In genomic region chr5:123133083-123133783, GRCm38 (mm10) we compare ENCODE assay signal across 8 mouse cellular contexts. TPM values are rescaled to one million over a fixed set of nuclear protein-coding genes. Genes with fewer than 3 reads are reported as not detected.
DNase-seq lines count a peak whose midpoint lies in the region; ATAC-seq and TF ChIP-seq lines count a peak whose summit lies in the region.

No protein-coding gene starts in this region.

- peak overlapping the region; percentile 86 for H3K4me2 ChIP-seq in heart, embryonic 13.5 days
- H3K4me2 ChIP-seq in liver, embryonic 15.5 days: peak overlapping the region; percentile 99
- peak overlapping the region; percentile 100 for H3K4me2 ChIP-seq in neural tube, embryonic 11.5 days (ENCODE audit: low read depth)
- peak overlapping the region; percentile 69; the same call in 1 of the 2 replicates for H3K4me2 ChIP-seq in stomach, postnatal 0 days (replicated peaks; ENCODE audit: low read depth)

- peak; percentile 27; the same call in 1 of the 2 replicates for ATAC-seq in erythroid progenitor cell, adult 5-6 weeks (replicated peaks; ENCODE audit: low FRiP score, poor library complexity, severe bottlenecking)
- no peak for ATAC-seq in heart, embryonic 13.5 days (ENCODE audit: extremely low read depth, insufficient number of reproducible peaks, low FRiP score, low TSS enrichment)
- no peak for ATAC-seq in liver, embryonic 15.5 days (ENCODE audit: insufficient read depth)
- no peak for ATAC-seq in neural tube, embryonic 11.5 days (ENCODE audit: insufficient read depth, low FRiP score, low TSS enrichment)
- ATAC-seq in stomach, postnatal 0 days (ENCODE audit: low FRiP score, low TSS enrichment): no peak

- no peaks in the 10 kb centered on the region for H3K27me3 ChIP-seq in heart, embryonic 13.5 days (replicated peaks)
- peaks cover 18% of the 10 kb centered on the region for H3K27me3 ChIP-seq in liver, embryonic 15.5 days
- H3K27me3 ChIP-seq in neural tube, embryonic 11.5 days (ENCODE audit: control insufficient read depth, insufficient read depth, low read length): no peaks in the 10 kb centered on the region
- H3K27me3 ChIP-seq in stomach, postnatal 0 days (ENCODE audit: control insufficient read depth, insufficient read depth, low read length): no peaks in the 10 kb centered on the region

- H3K36me3 ChIP-seq in heart, embryonic 13.5 days: peaks cover 15% of the 10 kb centered on the region
- H3K36me3 ChIP-seq in liver, embryonic 15.5 days (replicated peaks): peaks cover 26% of the 10 kb centered on the region
- peaks cover 4% of the 10 kb centered on the region for H3K36me3 ChIP-seq in neural tube, embryonic 11.5 days (ENCODE audit: control insufficient read depth, insufficient read depth, low read length)
- H3K36me3 ChIP-seq in stomach, postnatal 0 days (ENCODE audit: control insufficient read depth, insufficient read depth, low read length): 0 out of 2 replicates have a peak, but pooled peaks cover 2% of the 10 kb centered on the region

- WGBS in heart, embryonic 13.5 days: 15% methylated on average over 18 of the region's 18 CpGs
- 17% methylated on average over 18 of the region's 18 CpGs for WGBS in liver, embryonic 15.5 days (ENCODE audit: insufficient replicate concordance)
- WGBS in neural tube, embryonic 11.5 days: 20% methylated on average over 18 of the region's 18 CpGs
- 16% methylated on average over 18 of the region's 18 CpGs for WGBS in stomach, postnatal 0 days

- H3K9ac ChIP-seq in heart, embryonic 13.5 days: peak overlapping the region; percentile 100
- 0 out of 2 replicates have a peak overlapping the region, but pooled peaks have one; percentile 71 for H3K9ac ChIP-seq in liver, embryonic 15.5 days
- no peak overlapping the region for H3K9ac ChIP-seq in neural tube, embryonic 11.5 days (ENCODE audit: low read length)
- no peak overlapping the region for H3K9ac ChIP-seq in stomach, postnatal 0 days (ENCODE audit: low read length)

- H3K27ac ChIP-seq in heart, embryonic 13.5 days (replicated peaks): peak overlapping the region; percentile 100
- peak overlapping the region; percentile 84 for H3K27ac ChIP-seq in liver, embryonic 15.5 days (replicated peaks)
- H3K27ac ChIP-seq in neural tube, embryonic 11.5 days (ENCODE audit: low read depth, low read length): peak overlapping the region; percentile 0; the same call in 1 of the 2 replicates
- H3K27ac ChIP-seq in stomach, postnatal 0 days (replicated peaks): peak overlapping the region; percentile 100

- peak; percentile 99 for TF ChIP-seq CTCF in brain, embryonic 14.5 days (IDR thresholded peaks at IDR 0.05; ENCODE audit: borderline replicate concordance, extremely low read depth, insufficient read depth, insufficient read length)
- peak; percentile 99 for TF ChIP-seq CTCF in stomach, postnatal 0 days (IDR thresholded peaks at IDR 0.05; ENCODE audit: low read depth)

- no peak for TF ChIP-seq POLR2A in brain, embryonic 14.5 days (IDR thresholded peaks at IDR 0.05; ENCODE audit: borderline replicate concordance, extremely low read depth, insufficient read depth, insufficient read length, poor library complexity, severe bottlenecking)

- no peaks in the 10 kb centered on the region for H3K9me3 ChIP-seq in heart, embryonic 13.5 days
- H3K9me3 ChIP-seq in liver, embryonic 15.5 days (replicated peaks): no peaks in the 10 kb centered on the region
- H3K9me3 ChIP-seq in neural tube, embryonic 11.5 days (ENCODE audit: control insufficient read depth, low read length): no peaks in the 10 kb centered on the region
- H3K9me3 ChIP-seq in stomach, postnatal 0 days (ENCODE audit: control insufficient read depth, low read length): no peaks in the 10 kb centered on the region

- no peak for TF ChIP-seq EP300 in stomach, postnatal 0 days (optimal IDR thresholded peaks at IDR 0.05)

- H3K4me3 ChIP-seq in heart, embryonic 13.5 days: peak overlapping the region; percentile 96
- peak overlapping the region; percentile 60 for H3K4me3 ChIP-seq in liver, embryonic 15.5 days (replicated peaks)
- H3K4me3 ChIP-seq in neural tube, embryonic 11.5 days (ENCODE audit: low read depth, low read length): no peak overlapping the region; the same call in 1 of the 2 replicates
- no peak overlapping the region for H3K4me3 ChIP-seq in stomach, postnatal 0 days (ENCODE audit: low read depth, low read length)

- H3K4me1 ChIP-seq in heart, embryonic 13.5 days: peaks cover 76% of the 10 kb centered on the region
- peaks cover 88% of the 10 kb centered on the region for H3K4me1 ChIP-seq in liver, embryonic 15.5 days (replicated peaks)
- H3K4me1 ChIP-seq in neural tube, embryonic 11.5 days (ENCODE audit: control insufficient read depth, insufficient read depth, low read length): peaks cover 50% of the 10 kb centered on the region
- peaks cover 21% of the 10 kb centered on the region for H3K4me1 ChIP-seq in stomach, postnatal 0 days (replicated peaks; ENCODE audit: control insufficient read depth, insufficient read depth)

- DNase-seq in CD4-positive, CD25-positive, alpha-beta regulatory T cell, adult 2 months (ENCODE audit: low read depth, low spot score): peak; percentile 94
- DNase-seq in brain, embryonic 14.5 days (ENCODE audit: low read depth): peak; percentile 91
- DNase-seq in kidney, postnatal 10 days: peak; percentile 90
- DNase-seq in neural tube, embryonic 11.5 days (ENCODE audit: low spot score): peak; percentile 90
- peak; percentile 92 for DNase-seq in stomach, postnatal 0 days (ENCODE audit: low spot score)

RNA-seq across cellular contexts. Expression of gene Rhof, which starts 0.7 kb away (rescaled TPM):
- polyA plus RNA-seq in brain, embryonic 14.5 days (2012; rRNA removed): 9.3 and 11.0 TPM in 2 replicates
- 1.7 and 3.2 TPM in 2 replicates for total RNA-seq in erythroid progenitor cell, adult 5-6 weeks (2015; ENCODE audit: low replicate concordance)
- 1.4 and 7.7 TPM in 2 replicates for total RNA-seq in erythroid progenitor cell, adult 5-6 weeks (2017; ENCODE audit: low replicate concordance)
- polyA plus RNA-seq in heart, embryonic 13.5 days (2015; fragmentation: Nextera tagmentation; extraction: Ambion mirVana): 0.94 and 1.7 TPM in 2 replicates
- 1.7 and 2.1 TPM in 2 replicates for polyA plus RNA-seq in liver, embryonic 15.5 days (2015; fragmentation: Nextera tagmentation; extraction: Ambion mirVana)
- 1.6 and 2.6 TPM in 2 replicates for polyA plus RNA-seq in neural tube, embryonic 11.5 days (2014; fragmentation: Nextera tagmentation; extraction: Ambion mirVana)
- 18.6 and 22.3 TPM in 2 replicates for polyA plus RNA-seq in stomach, postnatal 0 days (2015; fragmentation: Nextera tagmentation; extraction: Ambion mirVana)

RNA-seq across cellular contexts. Expression of gene Setd1b, which starts 8.8 kb away (rescaled TPM):
- polyA plus RNA-seq in brain, embryonic 14.5 days (2012; rRNA removed): 7.3 and 21.0 TPM in 2 replicates
- total RNA-seq in erythroid progenitor cell, adult 5-6 weeks (2015; ENCODE audit: low replicate concordance): 29.8 and 41.8 TPM in 2 replicates
- 20.2 and 23.0 TPM in 2 replicates for total RNA-seq in erythroid progenitor cell, adult 5-6 weeks (2017; ENCODE audit: low replicate concordance)
- 6.1 and 6.2 TPM in 2 replicates for polyA plus RNA-seq in heart, embryonic 13.5 days (2015; fragmentation: Nextera tagmentation; extraction: Ambion mirVana)
- polyA plus RNA-seq in liver, embryonic 15.5 days (2015; fragmentation: Nextera tagmentation; extraction: Ambion mirVana): 3.9 and 4.2 TPM in 2 replicates
- 10.9 and 12.2 TPM in 2 replicates for polyA plus RNA-seq in neural tube, embryonic 11.5 days (2014; fragmentation: Nextera tagmentation; extraction: Ambion mirVana)
- polyA plus RNA-seq in stomach, postnatal 0 days (2015; fragmentation: Nextera tagmentation; extraction: Ambion mirVana): 4.5 and 4.7 TPM in 2 replicates

RNA-seq across cellular contexts. Expression of gene Psmd9, which starts 36.0 kb away (rescaled TPM):
- 36.2 and 41.2 TPM in 2 replicates for polyA plus RNA-seq in brain, embryonic 14.5 days (2012; rRNA removed)
- total RNA-seq in erythroid progenitor cell, adult 5-6 weeks (2015; ENCODE audit: low replicate concordance): 27.2 and 48.7 TPM in 2 replicates
- 52.2 and 63.8 TPM in 2 replicates for total RNA-seq in erythroid progenitor cell, adult 5-6 weeks (2017; ENCODE audit: low replicate concordance)
- 57.2 and 62.8 TPM in 2 replicates for polyA plus RNA-seq in heart, embryonic 13.5 days (2015; fragmentation: Nextera tagmentation; extraction: Ambion mirVana)
- polyA plus RNA-seq in liver, embryonic 15.5 days (2015; fragmentation: Nextera tagmentation; extraction: Ambion mirVana): 70.1 and 77.2 TPM in 2 replicates
- polyA plus RNA-seq in neural tube, embryonic 11.5 days (2014; fragmentation: Nextera tagmentation; extraction: Ambion mirVana): 68.3 and 69.0 TPM in 2 replicates
- polyA plus RNA-seq in stomach, postnatal 0 days (2015; fragmentation: Nextera tagmentation; extraction: Ambion mirVana): 48.6 and 51.4 TPM in 2 replicates

RNA-seq across cellular contexts. Expression of gene Hpd, which starts 49.3 kb away (rescaled TPM):
- polyA plus RNA-seq in brain, embryonic 14.5 days (2012; rRNA removed): not detected in 2 replicates
- not detected in 2 replicates for total RNA-seq in erythroid progenitor cell, adult 5-6 weeks (2015; ENCODE audit: low replicate concordance)
- total RNA-seq in erythroid progenitor cell, adult 5-6 weeks (2017; ENCODE audit: low replicate concordance): not detected in 2 replicates
- polyA plus RNA-seq in heart, embryonic 13.5 days (2015; fragmentation: Nextera tagmentation; extraction: Ambion mirVana): 0.37 and 1.5 TPM in 2 replicates
- 61.7 and 87.5 TPM in 2 replicates for polyA plus RNA-seq in liver, embryonic 15.5 days (2015; fragmentation: Nextera tagmentation; extraction: Ambion mirVana)
- not detected in 2 replicates for polyA plus RNA-seq in neural tube, embryonic 11.5 days (2014; fragmentation: Nextera tagmentation; extraction: Ambion mirVana)
- 0.69 and 0.99 TPM in 2 replicates for polyA plus RNA-seq in stomach, postnatal 0 days (2015; fragmentation: Nextera tagmentation; extraction: Ambion mirVana)

Comparison
In these comparisons a context has a peak if more than half of its experiments do, and no peak if none do; other contexts are left out.
1. H3K27ac ChIP-seq: peak in every context shown above with its lines; median percentile 100 in heart, embryonic 13.5 days; 100 in stomach, postnatal 0 days; 84 in liver, embryonic 15.5 days; 0 in neural tube, embryonic 11.5 days.
2. H3K4me3 ChIP-seq: peak in heart, embryonic 13.5 days (single experiment) and liver, embryonic 15.5 days (single experiment); none in neural tube, embryonic 11.5 days (single experiment) and stomach, postnatal 0 days (single experiment).
3. H3K9ac ChIP-seq: peak in heart, embryonic 13.5 days (single experiment) and liver, embryonic 15.5 days (single experiment); none in neural tube, embryonic 11.5 days (single experiment) and stomach, postnatal 0 days (single experiment).
4. Peak in every context shown above with its lines, with median percentiles within 50 percentile points of each other: DNase-seq and H3K4me2 ChIP-seq.